ENCODE assay signal across 8 mouse cellular contexts in genomic region chr2:49450931-49451636, GRCm38 (mm10). TPM values are rescaled to one million over a fixed set of nuclear protein-coding genes. Genes with fewer than 3 reads are reported as not detected.
DNase-seq lines count a peak whose midpoint lies in the region; ATAC-seq and TF ChIP-seq lines count a peak whose summit lies in the region.

Gene Epc2 (plus strand): TSS chr2:49451486.

- peak; percentile 50 for ATAC-seq in erythroid progenitor cell, adult 5-6 weeks (replicated peaks; ENCODE audit: low FRiP score, poor library complexity, severe bottlenecking)
- peak; percentile 76 for ATAC-seq in heart, embryonic 13.5 days (ENCODE audit: extremely low read depth, insufficient number of reproducible peaks, low FRiP score, low TSS enrichment)
- peak; percentile 82 for ATAC-seq in liver, embryonic 11.5 days (replicated peaks; ENCODE audit: low FRiP score)

- H3K9me3 ChIP-seq in heart, embryonic 13.5 days, result no peaks in the 10 kb centered on the region
- no peaks in the 10 kb centered on the region for H3K9me3 ChIP-seq in liver, embryonic 11.5 days (ENCODE audit: control insufficient read depth, low read length)

- H3ac ChIP-seq in myocyte (ENCODE audit: control insufficient read depth, insufficient read length), result peak within 1 kb of the TSS; percentile 85

- peak within 1 kb of the TSS; percentile 95 for H3K4me2 ChIP-seq in heart, embryonic 13.5 days
- H3K4me2 ChIP-seq in liver, embryonic 11.5 days, result peak within 1 kb of the TSS; percentile 83
- H3K4me2 ChIP-seq in myocyte (ENCODE audit: low read depth), result peak within 1 kb of the TSS; percentile 94

- peak; percentile 68 for TF ChIP-seq POLR2A in myocyte (IDR thresholded peaks at IDR 0.05; ENCODE audit: insufficient read length, low read depth)

- H3K9ac ChIP-seq in heart, embryonic 13.5 days, result peak within 1 kb of the TSS; percentile 98
- peak within 1 kb of the TSS; percentile 95 for H3K9ac ChIP-seq in liver, embryonic 11.5 days (ENCODE audit: low read depth, low read length)

- WGBS in heart, embryonic 13.5 days, result under 1% methylated on average over 55 of the region's 88 CpGs
- under 1% methylated on average over 87 of the region's 88 CpGs for WGBS in liver, embryonic 11.5 days

- H3K27me3 ChIP-seq in heart, embryonic 13.5 days (replicated peaks), result no peaks in the 10 kb centered on the region; the same call in 1 of the 2 replicates
- no peaks in the 10 kb centered on the region for H3K27me3 ChIP-seq in liver, embryonic 11.5 days (replicated peaks; ENCODE audit: control insufficient read depth, insufficient read depth, low read length)
- H3K27me3 ChIP-seq in myocyte (ENCODE audit: control insufficient read depth, insufficient read depth, insufficient read length), result no peaks in the 10 kb centered on the region

- peak within 1 kb of the TSS; percentile 97 for H3K4me3 ChIP-seq in brown adipose tissue, adult 24 weeks (ENCODE audit: insufficient read depth, low read depth, low read length)
- peak within 1 kb of the TSS; percentile 99 for H3K4me3 ChIP-seq in heart, embryonic 13.5 days
- peak within 1 kb of the TSS; percentile 76 for H3K4me3 ChIP-seq in liver, embryonic 11.5 days (ENCODE audit: low read depth, low read length)
- H3K4me3 ChIP-seq in myocyte, result peak within 1 kb of the TSS; percentile 92

- no peaks in the 10 kb centered on the region for H3K36me3 ChIP-seq in heart, embryonic 13.5 days
- H3K36me3 ChIP-seq in liver, embryonic 11.5 days (ENCODE audit: control insufficient read depth, insufficient read depth, low read length), result no peaks in the 10 kb centered on the region
- no peaks in the 10 kb centered on the region for H3K36me3 ChIP-seq in myocyte (ENCODE audit: control insufficient read depth, insufficient read depth)

- H3K79me2 ChIP-seq in myocyte (ENCODE audit: control insufficient read depth, insufficient read depth), result peaks cover 40% of the 10 kb centered on the region

- peaks cover 2% of the 10 kb centered on the region; the same call in 1 of the 2 replicates for H3K4me1 ChIP-seq in brown adipose tissue, adult 24 weeks (ENCODE audit: control insufficient read depth, insufficient read depth, insufficient read length, low read length)
- H3K4me1 ChIP-seq in heart, embryonic 13.5 days, result peaks cover 24% of the 10 kb centered on the region
- H3K4me1 ChIP-seq in liver, embryonic 11.5 days (replicated peaks; ENCODE audit: control insufficient read depth, insufficient read depth, low read length), result no peaks in the 10 kb centered on the region; the same call in none of the 2 replicates

- peak within 1 kb of the TSS; percentile 100 for H3K27ac ChIP-seq in brown adipose tissue, adult 24 weeks (replicated peaks; ENCODE audit: low read depth, low read length)
- peak within 1 kb of the TSS; percentile 98 for H3K27ac ChIP-seq in heart, embryonic 13.5 days (replicated peaks)
- H3K27ac ChIP-seq in liver, embryonic 11.5 days (ENCODE audit: low read depth, low read length), result peak within 1 kb of the TSS; percentile 97

- DNase-seq in CD4-positive, CD25-positive, alpha-beta regulatory T cell, adult 2 months (ENCODE audit: low read depth, low spot score), result peak; percentile 93
- DNase-seq in kidney, postnatal 10 days, result peak; percentile 92
- peak; percentile 93 for DNase-seq in liver, embryonic 11.5 days (ENCODE audit: low spot score)
- peak; percentile 85 to 93 for DNase-seq in spleen, postnatal 4 days (ENCODE audit: low spot score in 2 of 2)

TF ChIP-seq in myocyte, 11 proteins besides CTCF, POLR2A, EP300 and RAD21:
- no peak for TF ChIP-seq SRF (IDR thresholded peaks at IDR 0.05; ENCODE audit: control insufficient read depth, insufficient read length, low read depth)
- TF ChIP-seq MYOG (IDR thresholded peaks at IDR 0.05; ENCODE audit: control insufficient read depth in 1 of 3, insufficient read depth in 1 of 3, insufficient read length in 2 of 3, low read depth in 2 of 3), result peak in 1 of 3 experiments; percentile 26
- TF ChIP-seq USF1 (IDR thresholded peaks at IDR 0.05; ENCODE audit: low read depth), result no peak
- peak; percentile 15 for TF ChIP-seq TCF3 (IDR thresholded peaks at IDR 0.05; ENCODE audit: insufficient read length, low read depth)
- TF ChIP-seq CEBPB (IDR thresholded peaks at IDR 0.05; ENCODE audit: insufficient read depth, poor library complexity, severe bottlenecking), result no peak
- peak; percentile 29 for TF ChIP-seq REST (IDR thresholded peaks at IDR 0.05; ENCODE audit: insufficient read depth, insufficient read length)
- peak; percentile 64 for TF ChIP-seq POLR2AphosphoS2 (IDR thresholded peaks at IDR 0.05; ENCODE audit: insufficient read length, low read depth)
- no peak for TF ChIP-seq MAX (IDR thresholded peaks at IDR 0.05; ENCODE audit: low read depth)
- TF ChIP-seq TCF12 (IDR thresholded peaks at IDR 0.05; ENCODE audit: insufficient read depth, poor library complexity, severe bottlenecking), result no peak
- no peak for TF ChIP-seq E2F4 (IDR thresholded peaks at IDR 0.05; ENCODE audit: insufficient read depth)
- peak in 1 of 3 experiments; percentile 50 for TF ChIP-seq MYOD1 (IDR thresholded peaks at IDR 0.05; ENCODE audit: control insufficient read depth in 1 of 3, insufficient read length in 2 of 3, low read depth in 2 of 3)

RNA-seq across cellular contexts. Expression of gene Epc2, which starts in this region (rescaled TPM):
- polyA plus RNA-seq in brown adipose tissue, adult 24 weeks (2012; ENCODE audit: insufficient read depth, insufficient read length, missing spikeins), result 8.0 and 9.0 TPM in 2 replicates
- 10.1 and 15.5 TPM in 2 replicates for total RNA-seq in erythroid progenitor cell, adult 5-6 weeks (2015; ENCODE audit: low replicate concordance)
- total RNA-seq in erythroid progenitor cell, adult 5-6 weeks (2017; ENCODE audit: low replicate concordance), result 23.4 and 32.5 TPM in 2 replicates
- polyA plus RNA-seq in heart, embryonic 13.5 days (2015; fragmentation: Nextera tagmentation; extraction: Ambion mirVana), result 3.8 and 4.8 TPM in 2 replicates
- 4.3 and 6.0 TPM in 2 replicates for polyA plus RNA-seq in liver, embryonic 11.5 days (2014; fragmentation: Nextera tagmentation; extraction: Ambion mirVana)
- polyA plus RNA-seq in myocyte (2012; fragmentation: generic; extraction: Trizol), result 4.5 TPM

Comparison
In these comparisons a context has a peak if more than half of its experiments do, and no peak if none do; other contexts are left out.
1. Peak in every context shown above with its lines: DNase-seq, ATAC-seq, H3K4me3 ChIP-seq and H3K27ac ChIP-seq.